8 mouse cellular contexts compared by ENCODE assay signal in genomic region chr17:46170538-46170937, GRCm38 (mm10). TPM values are rescaled to one million over a fixed set of nuclear protein-coding genes. Genes with fewer than 3 reads are reported as not detected.
DNase-seq lines count a peak whose midpoint lies in the region; ATAC-seq and TF ChIP-seq lines count a peak whose summit lies in the region.

No protein-coding gene starts in this region.

- TF ChIP-seq EP300 in stomach, postnatal 0 days (optimal IDR thresholded peaks at IDR 0.05), result no peak

- peak; percentile 33; the same call in 1 of the 2 replicates for TF ChIP-seq CTCF in spleen, adult 2 months (IDR thresholded peaks at IDR 0.05; ENCODE audit: extremely low read depth, insufficient read depth, insufficient read length, insufficient replicate concordance)
- peak; percentile 80 for TF ChIP-seq CTCF in stomach, postnatal 0 days (IDR thresholded peaks at IDR 0.05; ENCODE audit: low read depth)

- no peak overlapping the region for H3K9ac ChIP-seq in stomach, postnatal 0 days (ENCODE audit: low read length)

- peak; percentile 46 to 57 for DNase-seq in cerebellum, postnatal 14 days
- DNase-seq in cerebellum, postnatal 36 days, result no peak
- DNase-seq in spleen, adult 2 months (ENCODE audit: low read depth in 1 of 2, low spot score in 2 of 2), result peak in 1 of 2 experiments; percentile 26
- DNase-seq in spleen, postnatal 14 days (ENCODE audit: low spot score in 2 of 2), result no peak
- DNase-seq in kidney, postnatal 36 days, result peak; percentile 50 to 55
- DNase-seq in stomach, postnatal 0 days (ENCODE audit: low spot score), result no peak
- no peak for DNase-seq in adrenal gland, postnatal 14 days
- DNase-seq in cerebellum, postnatal 4 days (ENCODE audit: low spot score in 2 of 2), result no peak

- 0 out of 2 replicates have a peak, but pooled peaks have one; percentile 39 for ATAC-seq in stomach, postnatal 0 days (ENCODE audit: low FRiP score, low TSS enrichment)

- no peak overlapping the region for H3K4me2 ChIP-seq in stomach, postnatal 0 days (replicated peaks; ENCODE audit: low read depth)

- no peak overlapping the region for H3K4me3 ChIP-seq in spleen, adult 2 months (ENCODE audit: extremely low read depth, insufficient read depth, insufficient read length)
- no peak overlapping the region for H3K4me3 ChIP-seq in stomach, postnatal 0 days (ENCODE audit: low read depth, low read length)

- H3K27me3 ChIP-seq in spleen, adult 2 months (ENCODE audit: control insufficient read depth, insufficient read depth, low read length), result no peaks in the 10 kb centered on the region
- no peaks in the 10 kb centered on the region for H3K27me3 ChIP-seq in stomach, postnatal 0 days (ENCODE audit: control insufficient read depth, insufficient read depth, low read length)

- H3K27ac ChIP-seq in spleen, adult 2 months (ENCODE audit: insufficient read depth, low read length), result no peak overlapping the region
- no peak overlapping the region for H3K27ac ChIP-seq in stomach, postnatal 0 days (replicated peaks)

- no peaks in the 10 kb centered on the region for H3K4me1 ChIP-seq in spleen, adult 2 months (ENCODE audit: control insufficient read depth, insufficient read depth, insufficient read length)
- no peaks in the 10 kb centered on the region for H3K4me1 ChIP-seq in stomach, postnatal 0 days (replicated peaks; ENCODE audit: control insufficient read depth, insufficient read depth)

- 89% methylated on average over 3 of the region's 3 CpGs for WGBS in spleen, adult 2 months
- WGBS in stomach, postnatal 0 days, result 73% methylated on average over 3 of the region's 3 CpGs

- peaks cover 38% of the 10 kb centered on the region for H3K36me3 ChIP-seq in spleen, adult 2 months (ENCODE audit: control insufficient read depth, insufficient read depth, low read length)
- peaks cover 30% of the 10 kb centered on the region for H3K36me3 ChIP-seq in stomach, postnatal 0 days (ENCODE audit: control insufficient read depth, insufficient read depth, low read length)

- no peaks in the 10 kb centered on the region for H3K9me3 ChIP-seq in stomach, postnatal 0 days (ENCODE audit: control insufficient read depth, low read length)

- no peak for TF ChIP-seq POLR2A in spleen, adult 2 months (IDR thresholded peaks at IDR 0.05; ENCODE audit: low read depth, low read length)

RNA-seq across cellular contexts. Expression of gene Gtpbp2, which starts 9.7 kb away (rescaled TPM):
- polyA plus RNA-seq in spleen, adult 2 months (2012; rRNA removed), result 176 and 177 TPM in 2 replicates
- polyA plus RNA-seq in stomach, postnatal 0 days (2015; fragmentation: Nextera tagmentation; extraction: Ambion mirVana), result 21.2 and 21.6 TPM in 2 replicates
- 74.2 and 90.1 TPM in 2 replicates for total RNA-seq in adrenal gland, postnatal 14 days (2021)

RNA-seq across cellular contexts. Expression of gene Mad2l1bp, which starts 17.2 kb away (rescaled TPM):
- polyA plus RNA-seq in spleen, adult 2 months (2012; rRNA removed), result 16.5 and 17.7 TPM in 2 replicates
- polyA plus RNA-seq in stomach, postnatal 0 days (2015; fragmentation: Nextera tagmentation; extraction: Ambion mirVana), result 35.5 and 35.8 TPM in 2 replicates
- 10.8 and 13.9 TPM in 2 replicates for total RNA-seq in adrenal gland, postnatal 14 days (2021)

RNA-seq across cellular contexts. Expression of gene Rsph9, which starts 26.5 kb away (rescaled TPM):
- polyA plus RNA-seq in spleen, adult 2 months (2012; rRNA removed), result 0.58 and 2.1 TPM in 2 replicates
- polyA plus RNA-seq in stomach, postnatal 0 days (2015; fragmentation: Nextera tagmentation; extraction: Ambion mirVana), result 13.1 and 13.6 TPM in 2 replicates
- total RNA-seq in adrenal gland, postnatal 14 days (2021), result 4.9 and 6.3 TPM in 2 replicates

RNA-seq across cellular contexts. Expression of gene Polh, which starts 31.9 kb away (rescaled TPM):
- polyA plus RNA-seq in spleen, adult 2 months (2012; rRNA removed), result 5.2 and 5.6 TPM in 2 replicates
- polyA plus RNA-seq in stomach, postnatal 0 days (2015; fragmentation: Nextera tagmentation; extraction: Ambion mirVana), result 7.5 and 8.0 TPM in 2 replicates
- 37.3 and 38.5 TPM in 2 replicates for total RNA-seq in adrenal gland, postnatal 14 days (2021)

RNA-seq across cellular contexts. Expression of gene Xpo5, which starts 32.0 kb away (rescaled TPM):
- polyA plus RNA-seq in spleen, adult 2 months (2012; rRNA removed), result 14.7 and 16.8 TPM in 2 replicates
- polyA plus RNA-seq in stomach, postnatal 0 days (2015; fragmentation: Nextera tagmentation; extraction: Ambion mirVana), result 11.5 and 12.2 TPM in 2 replicates
- total RNA-seq in adrenal gland, postnatal 14 days (2021), result 61.0 and 67.9 TPM in 2 replicates

Comparison
In these comparisons a context has a peak if more than half of its experiments do, and no peak if none do; other contexts are left out.
1. DNase-seq: peak in cerebellum, postnatal 14 days (2 of 2) and kidney, postnatal 36 days (2 of 2); none in cerebellum, postnatal 36 days (0 of 2), spleen, postnatal 14 days (0 of 2), stomach, postnatal 0 days (single experiment), adrenal gland, postnatal 14 days (single experiment) and cerebellum, postnatal 4 days (0 of 2).